Mouse (Mus musculus) intestine, embryonic 14.5 days (tissue): ENCODE results near the gene Ikzf1. TPM values are rescaled to one million over a fixed set of nuclear protein-coding genes. Genes with fewer than 3 reads are reported as not detected.

Experiments used
- ATAC-seq: fragments of 200-750 bp; cut with Nextera tagmentation; replicated peaks from 2 replicates; pipeline ENCODE4 v1.8.0; 2017; ENCODE audit warnings: low read depth, moderate number of reproducible peaks, moderate TSS enrichment, moderate library complexity; ENCODE audit not compliant: low FRiP score, low TSS enrichment
- DNase-seq: peaks from one replicate; pipeline ENCODE4 v3.0.0-alpha.2; 2018; ENCODE audit warnings: low spot score
- H3K27ac ChIP-seq: fragments of 300-500 bp; sonication (generic); 2 replicates; pipeline ENCODE4 v1.5.1; 2014; ENCODE audit warnings: low read depth, mild to moderate bottlenecking, control low read depth
- H3K27me3 ChIP-seq: fragments of 300-500 bp; sonication (generic); replicated peaks from 2 replicates; pipeline ENCODE4 v1.6.1; 2014; ENCODE audit warnings: low read length, control low read depth; ENCODE audit not compliant: control insufficient read depth, insufficient read depth
- H3K36me3 ChIP-seq: fragments of 300-500 bp; sonication (generic); 2 replicates; pipeline ENCODE4 v1.6.1; 2014; ENCODE audit warnings: low read length, control low read depth; ENCODE audit not compliant: control insufficient read depth, insufficient read depth
- H3K4me1 ChIP-seq: fragments of 300-500 bp; sonication (generic); replicated peaks from 2 replicates; pipeline ENCODE4 v1.6.1; 2014; ENCODE audit warnings: low read length, control low read depth, mixed read lengths; ENCODE audit not compliant: control insufficient read depth, insufficient read depth
- H3K4me2 ChIP-seq: fragments of 300-500 bp; sonication (generic); 2 replicates; pipeline ENCODE4 v1.6.1; 2014; ENCODE audit warnings: low read length
- H3K4me3 ChIP-seq: fragments of 300-500 bp; sonication (generic); 2 replicates; pipeline ENCODE4 v1.5.1; 2014; ENCODE audit warnings: low read depth, low read length, control low read depth, mixed read lengths
- H3K9ac ChIP-seq: fragments of 300-500 bp; sonication (generic); 2 replicates; pipeline ENCODE4 v1.6.1; 2014; ENCODE audit warnings: mild to moderate bottlenecking, low read length
- H3K9me3 ChIP-seq: fragments of 300-500 bp; sonication (generic); 2 replicates; pipeline ENCODE4 v1.6.1; 2016; ENCODE audit warnings: low read length, control low read depth; ENCODE audit not compliant: control insufficient read depth
- WGBS: fragments of 180-500 bp; shearing (Covaris S2); extraction: QIAGEN DNeasy Blood & Tissue Kit; methylation state at CpG from one replicate; pipeline ENCODE4 v1.1.7; 2014; 5-methylcytosine and 5-hydroxymethylcytosine counted together
- polyA plus RNA-seq: library from polyadenylated mRNA; unstranded; fragments of >200 nt; fragmentation: Nextera tagmentation; extraction: Ambion mirVana; gene quantifications from 2 replicates; pipeline ENCODE4 v1.2.1, GENCODE M21; 2014

Ikzf1 gene
- polyA plus RNA-seq, 1 experiment from 2014 or later, result 2.1 TPM

GRCm38 (mm10) chr11:11686569-11687051 lies 1.8 kb downstream of the Ikzf1 start:
- 0 out of 2 replicates have a peak, but pooled peaks cover 8% of the 10 kb centered on the region for H3K4me1 ChIP-seq
- H3K9ac ChIP-seq, result peak overlapping the region; percentile 2; the same call in 1 of the 2 replicates
- no peak overlapping the region for H3K27ac ChIP-seq
- H3K27me3 ChIP-seq, result peaks cover 64% of the 10 kb centered on the region
- H3K36me3 ChIP-seq, result no peaks in the 10 kb centered on the region
- DNase-seq (peak; percentile 54), ATAC-seq (no peak)
- peak overlapping the region; percentile 98 for H3K4me2 ChIP-seq
- peak overlapping the region; percentile 60 for H3K4me3 ChIP-seq
- H3K9me3 ChIP-seq, result no peaks in the 10 kb centered on the region
- 12% methylated on average over 16 of the region's 16 CpGs for WGBS

- Histone ChIP-seq H3K9me3 (no peaks in the 10 kb centered on the region), H3K4me3 (no peak overlapping the region), H3K4me2 (no peak overlapping the region), H3K4me1 (0 out of 2 replicates have a peak, but pooled peaks cover 8% of the 10 kb centered on the region), H3K36me3 (no peaks in the 10 kb centered on the region), H3K27ac (no peak overlapping the region), H3K27me3 (peaks cover 60% of the 10 kb centered on the region), H3K9ac (no peak overlapping the region)
- DNase-seq (no peak), ATAC-seq (no peak)
- 90% methylated on average over 8 of the region's 8 CpGs for WGBS
Observed at GRCm38 (mm10) chr11:11687551-11688185, 2.9 kb downstream of the Ikzf1 start.

GRCm38 (mm10) chr11:11688766-11689330 lies 4.0 kb downstream of the Ikzf1 start:
- H3K4me2 ChIP-seq, result no peak overlapping the region
- no peak for ATAC-seq
- no peak for DNase-seq
- 0 out of 2 replicates have a peak, but pooled peaks cover 8% of the 10 kb centered on the region for H3K4me1 ChIP-seq
- 77% methylated on average over 6 of the region's 6 CpGs for WGBS
- H3K27me3 ChIP-seq, result peaks cover 48% of the 10 kb centered on the region
- no peak overlapping the region for H3K4me3 ChIP-seq
- H3K27ac ChIP-seq, result no peak overlapping the region
- no peak overlapping the region for H3K9ac ChIP-seq
- H3K9me3 ChIP-seq, result no peaks in the 10 kb centered on the region
- no peaks in the 10 kb centered on the region for H3K36me3 ChIP-seq

GRCm38 (mm10) chr11:11689701-11690058 lies 4.9 kb downstream of the Ikzf1 start:
- peaks cover 40% of the 10 kb centered on the region for H3K27me3 ChIP-seq
- H3K4me3 ChIP-seq, result no peak overlapping the region
- no peak overlapping the region for H3K27ac ChIP-seq
- H3K36me3 ChIP-seq, result no peaks in the 10 kb centered on the region
- 0 out of 2 replicates have a peak, but pooled peaks cover 8% of the 10 kb centered on the region for H3K4me1 ChIP-seq
- no peak overlapping the region for H3K4me2 ChIP-seq
- H3K9ac ChIP-seq, result no peak overlapping the region
- no peaks in the 10 kb centered on the region for H3K9me3 ChIP-seq
- DNase-seq (no peak), ATAC-seq (no peak)

GRCm38 (mm10) chr11:11690059-11690844 lies 5.4 kb downstream of the Ikzf1 start:
- H3K9me3 ChIP-seq, result no peaks in the 10 kb centered on the region
- WGBS, result 76% methylated on average over 11 of the region's 11 CpGs
- H3K27me3 ChIP-seq, result peaks cover 34% of the 10 kb centered on the region
- ATAC-seq (no peak), DNase-seq (no peak)
- H3K9ac ChIP-seq, result no peak overlapping the region
- no peak overlapping the region for H3K27ac ChIP-seq
- no peaks in the 10 kb centered on the region for H3K36me3 ChIP-seq
- no peak overlapping the region for H3K4me2 ChIP-seq
- no peak overlapping the region for H3K4me3 ChIP-seq
- 0 out of 2 replicates have a peak, but pooled peaks cover 5% of the 10 kb centered on the region for H3K4me1 ChIP-seq

- DNase-seq (no peak), ATAC-seq (no peak)
- Histone ChIP-seq H3K36me3 (no peaks in the 10 kb centered on the region), H3K27ac (no peak overlapping the region), H3K4me1 (0 out of 2 replicates have a peak, but pooled peaks cover 4% of the 10 kb centered on the region), H3K4me3 (no peak overlapping the region), H3K27me3 (peaks cover 28% of the 10 kb centered on the region), H3K9me3 (no peaks in the 10 kb centered on the region), H3K4me2 (no peak overlapping the region), H3K9ac (no peak overlapping the region)
- WGBS, result 91% methylated on average over 8 of the region's 8 CpGs
Observed at GRCm38 (mm10) chr11:11690845-11691196, 6.0 kb downstream of the Ikzf1 start.

GRCm38 (mm10) chr11:11691324-11692058 lies 6.7 kb downstream of the Ikzf1 start:
- no peaks in the 10 kb centered on the region for H3K36me3 ChIP-seq
- H3K4me2 ChIP-seq, result no peak overlapping the region
- WGBS, result 87% methylated on average over 14 of the region's 14 CpGs
- peaks cover 21% of the 10 kb centered on the region for H3K27me3 ChIP-seq
- no peak overlapping the region for H3K4me3 ChIP-seq
- H3K9me3 ChIP-seq, result no peaks in the 10 kb centered on the region
- no peak for ATAC-seq
- no peak overlapping the region for H3K9ac ChIP-seq
- no peak overlapping the region for H3K27ac ChIP-seq
- DNase-seq, result no peak
- H3K4me1 ChIP-seq, result no peaks in the 10 kb centered on the region

- Histone ChIP-seq H3K27ac (no peak overlapping the region), H3K9ac (no peak overlapping the region), H3K4me1 (no peaks in the 10 kb centered on the region), H3K27me3 (peaks cover 10% of the 10 kb centered on the region), H3K4me2 (no peak overlapping the region), H3K4me3 (no peak overlapping the region), H3K9me3 (no peaks in the 10 kb centered on the region), H3K36me3 (no peaks in the 10 kb centered on the region)
- ATAC-seq, result no peak
- DNase-seq, result no peak
- 88% methylated on average over 10 of the region's 10 CpGs for WGBS
Observed at GRCm38 (mm10) chr11:11692558-11693166, 7.9 kb downstream of the Ikzf1 start.
